Mouse (Mus musculus) embryonic fibroblast, embryonic 13.5 days (primary cell): Measurements from ENCODE around the gene Rab11a.

Experiments
- CTCF ChIP-seq: IDR thresholded peaks from 2 replicates; pipeline ENCODE4 v1.5.1; 2011; ENCODE audit warnings: mild to moderate bottlenecking, control low read depth, low read length, moderate library complexity, borderline replicate concordance; ENCODE audit not compliant: insufficient read depth
- POLR2A ChIP-seq: IDR thresholded peaks from 2 replicates; pipeline ENCODE4 v1.6.1; 2011; ENCODE audit warnings: low read depth, mild to moderate bottlenecking, control low read depth, low read length, moderate library complexity

GRCm38 (mm10) chr9:64688015-64688394 is 49.6 kb downstream of the Rab11a start:
- no peak for TF ChIP-seq CTCF
- TF ChIP-seq POLR2A, result no peak
